Mouse (Mus musculus) kidney, adult 2 months (tissue): ENCODE measurements around the gene Hba-a1.

Experiments used
- CTCF ChIP-seq: fragments of 200-500 bp; conservative IDR thresholded peaks from 2 replicates; pipeline ENCODE4 v1.5.1; 2011; ENCODE audit warnings: low read depth, mild to moderate bottlenecking, control low read depth, low read length, moderate library complexity, mixed read lengths; ENCODE audit not compliant: insufficient read depth, insufficient read length
- POLR2A ChIP-seq: fragments of 200-500 bp; IDR thresholded peaks from one replicate; pipeline ENCODE4 v1.6.1; 2011; ENCODE audit warnings: low read depth, low read length, control low read depth

DNA sequence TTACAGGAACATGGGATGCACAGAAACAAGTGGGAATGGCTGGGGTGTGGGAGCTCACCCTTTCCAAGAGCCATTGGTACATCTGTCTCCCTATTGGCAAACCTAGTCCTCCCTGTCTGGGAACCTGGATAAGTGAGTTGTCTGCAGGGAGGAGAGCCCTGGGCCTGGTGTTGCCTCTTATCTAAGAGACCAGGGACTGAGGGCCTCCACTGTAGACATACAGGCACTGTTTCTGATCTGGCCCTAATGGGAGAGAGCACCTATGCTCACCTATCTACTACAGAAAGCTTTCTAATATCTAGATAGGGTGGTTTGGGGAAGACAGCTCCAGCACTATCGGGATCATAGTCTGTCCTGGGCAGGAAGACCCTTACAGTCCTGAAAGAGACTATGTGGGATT is 27.2 kb upstream of the Hba-a1 start:
- TF ChIP-seq CTCF (no peak), POLR2A (no peak)
